Mouse (Mus musculus): Measurements from ENCODE around the gene Rhob.

The Rhob gene

DNA sequence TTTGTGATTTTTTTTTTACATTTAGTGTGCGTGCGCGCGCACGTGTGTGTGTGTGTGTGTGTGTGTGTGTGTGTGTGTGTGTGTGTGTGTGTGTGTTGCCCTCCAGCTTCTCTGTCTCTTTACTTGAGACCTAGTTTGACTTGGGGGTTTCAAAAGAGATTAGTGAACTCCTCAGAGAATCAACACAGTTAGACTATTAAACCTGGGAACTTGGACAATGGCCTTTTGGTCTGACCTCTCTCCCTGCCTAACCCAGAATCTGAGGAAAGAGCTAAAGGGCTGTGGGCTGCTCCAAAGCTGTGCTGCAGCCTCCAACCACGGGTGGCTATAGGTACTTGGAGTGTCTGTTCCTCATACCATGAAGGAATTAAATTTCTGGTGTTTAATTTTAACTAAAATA, 4.3 kb upstream of the Rhob start:
- no peak for DNase-seq (ENCODE audit: low spot score)

DNA sequence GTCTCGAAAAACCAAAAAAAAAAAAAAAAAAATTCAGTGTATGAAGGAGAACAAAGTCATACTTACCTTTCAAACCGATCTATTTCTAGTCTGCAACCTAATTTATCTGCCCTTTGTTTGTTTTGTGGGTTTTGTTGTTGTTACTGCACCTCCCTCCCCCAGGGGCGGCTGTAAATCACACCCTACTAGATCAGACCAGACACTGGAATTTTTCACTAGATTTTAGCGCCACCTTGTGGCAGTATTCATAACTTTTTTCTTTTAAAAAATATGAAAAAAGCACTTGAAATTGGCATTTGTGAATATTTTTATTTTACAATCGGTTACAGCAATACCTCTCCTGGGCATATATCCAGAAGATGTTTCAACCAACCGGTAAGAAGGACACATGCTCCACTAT, 2.7 kb upstream of the Rhob start:
- peak; percentile 89 for DNase-seq (ENCODE audit: low spot score)

DNA sequence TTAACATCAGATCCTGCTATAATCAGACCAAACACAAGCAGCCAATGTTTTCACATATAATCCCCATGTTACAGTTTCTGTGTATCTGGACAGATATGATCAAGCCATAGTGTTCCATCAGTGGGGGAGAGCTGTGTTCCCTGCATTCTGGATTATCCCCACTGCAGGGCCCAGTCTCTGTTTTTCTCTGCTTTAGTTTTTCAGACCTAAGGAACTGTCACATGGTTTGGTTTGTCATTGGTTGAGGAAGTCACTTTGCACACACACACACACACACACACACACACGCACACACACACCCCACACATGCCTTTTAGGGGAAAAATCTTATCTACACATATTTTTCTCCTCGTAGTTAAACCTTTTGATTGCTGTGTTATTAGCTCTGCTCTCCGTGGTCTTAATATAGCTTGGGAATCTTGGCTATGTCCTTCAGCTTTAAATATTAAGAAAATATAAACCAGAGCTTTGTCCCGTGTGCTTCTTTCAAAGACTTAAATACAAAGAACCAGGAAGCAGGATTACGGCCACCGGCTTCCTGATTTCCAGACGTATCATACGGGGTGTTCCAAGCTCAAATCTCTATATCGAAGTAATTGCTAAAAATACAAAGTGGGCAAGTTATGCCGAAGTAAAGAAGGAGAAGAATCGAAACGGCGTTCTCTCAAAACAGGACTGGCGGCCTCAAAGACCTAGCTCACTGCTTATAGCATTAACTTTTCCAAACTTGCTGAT, 1.9 kb upstream of the Rhob start:
- DNase-seq (ENCODE audit: low spot score): no peak

- DNase-seq (ENCODE audit: low spot score): peak; percentile 16
Observed at GRCm38 (mm10) chr12:8500597-8501570, 1.1 kb upstream of the Rhob start.

DNA sequence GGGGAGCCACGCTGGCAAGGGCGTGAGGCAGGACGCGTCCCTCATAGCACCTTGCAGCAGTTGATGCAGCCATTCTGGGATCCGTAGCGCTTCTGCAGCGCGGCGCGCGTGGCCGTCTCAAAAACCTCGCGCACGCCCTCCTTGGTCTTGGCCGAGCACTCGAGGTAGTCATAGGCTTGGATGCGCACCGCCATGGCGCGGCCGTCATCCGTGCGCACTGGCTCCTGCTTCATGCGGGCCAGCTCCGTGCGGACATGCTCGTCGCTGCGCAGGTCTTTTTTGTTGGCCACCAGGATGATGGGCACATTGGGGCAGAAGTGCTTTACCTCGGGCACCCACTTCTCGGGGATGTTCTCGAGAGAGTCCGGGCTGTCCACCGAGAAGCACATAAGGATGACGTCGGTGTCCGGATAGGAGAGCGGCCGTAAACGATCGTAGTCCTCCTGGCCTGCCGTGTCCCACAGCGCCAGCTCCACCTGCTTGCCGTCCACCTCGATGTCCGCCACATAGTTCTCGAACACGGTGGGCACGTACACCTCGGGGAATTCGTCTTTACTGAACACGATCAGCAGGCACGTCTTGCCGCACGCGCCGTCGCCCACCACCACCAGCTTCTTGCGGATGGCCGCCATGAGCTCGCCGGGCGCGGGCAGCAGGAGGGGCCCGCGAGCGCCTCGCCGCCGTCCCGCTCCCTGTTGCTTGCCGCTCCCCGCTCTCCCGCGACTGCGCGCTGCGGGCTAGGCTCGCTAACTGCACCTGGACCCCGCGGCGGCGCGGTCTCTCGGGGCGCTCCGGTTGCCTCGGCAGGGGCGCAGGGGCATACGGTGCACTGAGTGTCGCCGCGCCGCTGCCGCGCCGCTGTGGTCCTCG, 573 bp downstream of the Rhob start:
- DNase-seq (ENCODE audit: low spot score): peak; percentile 75

- peak; percentile 62 for DNase-seq (ENCODE audit: low spot score)
Observed at GRCm38 (mm10) chr12:8498591-8499000, 1.2 kb downstream of the Rhob start.

DNA sequence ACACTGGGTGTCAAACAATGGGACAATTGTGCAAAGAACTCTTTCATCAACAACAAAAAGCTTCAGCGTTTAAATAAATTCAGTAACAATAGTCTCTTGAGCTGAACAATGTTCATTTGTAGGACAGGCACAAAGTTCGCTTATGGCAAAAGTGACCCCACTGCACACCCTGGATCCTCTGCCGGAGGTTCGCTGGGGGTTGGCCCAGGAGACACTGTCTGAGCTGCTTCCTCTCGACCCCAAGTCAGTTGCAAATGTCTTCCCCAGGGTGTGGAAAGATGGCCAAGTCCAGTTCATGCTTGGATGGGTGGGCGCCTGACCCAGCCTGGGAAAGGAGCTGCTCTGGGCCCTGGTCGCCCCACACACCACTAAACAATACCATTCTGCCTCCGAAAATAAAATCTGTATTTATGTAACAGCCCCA, 1.6 kb downstream of the Rhob start:
- peak; percentile 53 for DNase-seq (ENCODE audit: low spot score)

- DNase-seq (ENCODE audit: low spot score): no peak
Observed at GRCm38 (mm10) chr12:8497314-8497706, 2.5 kb downstream of the Rhob start.

DNA sequence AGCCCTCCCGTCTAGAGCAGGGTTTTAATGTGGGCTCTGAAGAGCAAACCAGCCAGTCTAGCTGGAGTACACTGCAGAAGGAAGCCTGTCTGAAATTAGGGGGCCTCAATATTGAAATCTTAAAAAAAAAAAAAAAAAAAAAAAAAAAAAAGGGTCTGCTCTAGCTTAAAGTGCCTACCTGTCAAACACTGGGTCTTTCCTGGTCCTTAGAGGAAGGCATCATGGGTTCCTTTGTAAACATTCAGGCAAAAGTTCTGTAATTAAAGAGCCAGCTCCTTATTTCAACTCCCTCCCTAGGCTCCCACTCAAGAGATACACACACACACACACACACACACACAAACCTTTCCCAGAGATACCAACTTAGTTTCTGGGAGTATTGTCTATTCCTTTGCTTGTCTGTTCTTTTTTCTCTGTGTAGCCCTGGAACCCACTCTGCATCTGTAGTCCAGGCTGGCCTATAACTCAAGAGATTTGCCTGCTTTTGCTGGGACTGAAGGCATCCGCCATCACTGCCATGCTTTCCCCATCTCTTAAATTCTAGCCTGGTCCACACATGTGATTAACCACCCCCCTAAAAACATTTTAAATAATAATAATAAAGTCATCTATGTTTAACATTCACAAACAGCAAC, 3.0 kb downstream of the Rhob start:
- DNase-seq (ENCODE audit: low spot score): no peak

DNA sequence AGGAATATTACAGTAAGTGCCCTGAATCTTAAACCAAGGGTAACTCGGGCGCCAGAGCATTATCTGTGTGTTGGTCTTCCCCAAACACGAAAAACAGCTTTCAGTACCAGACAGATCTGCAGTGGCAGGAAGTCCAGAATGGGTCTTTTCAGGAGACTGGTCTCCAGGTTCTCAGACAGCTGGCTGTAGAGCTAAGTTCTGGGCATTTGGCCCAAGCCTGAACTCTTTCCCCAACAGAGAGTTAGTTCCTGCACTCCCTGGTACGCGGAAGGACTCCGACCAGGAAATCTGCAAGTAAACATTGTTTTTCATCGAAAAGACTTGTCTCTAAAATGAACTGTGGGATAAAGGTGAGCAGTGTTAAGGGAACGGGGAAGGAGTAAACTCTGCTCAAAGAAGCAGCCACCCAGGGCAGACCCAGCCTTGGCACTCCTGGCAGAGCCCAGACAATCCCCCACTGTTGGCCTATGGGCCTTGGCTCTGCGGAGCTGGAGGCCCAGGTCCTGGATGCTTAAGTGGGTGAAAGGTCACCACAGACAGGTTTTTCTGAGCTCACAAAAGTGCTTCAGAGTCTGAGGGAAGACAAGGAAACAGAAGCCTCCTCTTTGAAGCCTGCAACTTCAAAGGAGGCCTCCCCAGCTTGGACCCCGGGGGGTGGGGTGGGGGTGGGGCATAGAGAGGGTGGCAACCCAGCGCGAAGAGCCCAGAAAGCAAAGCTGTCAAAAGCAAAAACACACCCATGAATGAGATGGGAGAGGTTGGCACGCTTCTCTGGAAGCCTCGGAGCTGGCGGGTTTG, 3.7 kb downstream of the Rhob start:
- peak; percentile 68 for DNase-seq (ENCODE audit: low spot score)

DNA sequence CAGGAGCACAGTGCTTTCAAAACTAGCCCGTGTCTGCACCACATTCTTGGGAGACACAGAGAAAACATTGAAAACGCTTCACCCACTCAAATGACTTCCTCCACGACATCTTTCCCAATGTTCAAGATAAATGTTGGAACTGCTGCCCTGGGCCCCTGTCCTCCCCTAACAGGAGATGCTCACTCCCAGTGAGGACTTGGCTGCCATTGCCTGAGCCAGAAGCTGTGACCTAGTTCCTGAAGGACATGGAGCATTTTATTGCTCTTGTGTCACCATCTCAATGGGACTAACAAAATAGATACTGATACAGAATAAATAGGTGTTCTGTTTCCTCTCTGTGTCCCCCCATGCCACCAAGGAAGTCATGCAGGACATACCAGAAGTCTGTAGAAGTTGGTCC, 5.1 kb downstream of the Rhob start:
- no peak for DNase-seq (ENCODE audit: low spot score)

DNA sequence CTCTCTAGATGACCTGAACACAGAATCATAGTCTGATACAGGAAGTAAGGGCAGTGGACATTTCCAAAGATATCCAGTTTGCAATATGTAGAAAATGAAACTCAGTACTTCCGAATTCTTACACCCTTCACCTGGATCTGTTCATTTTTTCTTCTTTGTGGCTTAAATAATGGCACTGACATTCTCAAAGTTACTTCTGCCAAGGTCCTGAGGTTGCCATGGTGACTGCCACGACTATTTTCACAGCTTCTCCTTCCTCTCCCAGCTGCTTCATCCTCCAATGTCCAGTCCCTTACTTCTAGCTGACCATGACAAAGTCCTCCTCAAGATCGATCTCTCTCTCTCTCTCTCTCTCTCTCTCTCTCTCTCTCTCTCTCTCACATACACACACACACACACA, 6.4 kb downstream of the Rhob start:
- DNase-seq (ENCODE audit: low spot score): no peak

DNA sequence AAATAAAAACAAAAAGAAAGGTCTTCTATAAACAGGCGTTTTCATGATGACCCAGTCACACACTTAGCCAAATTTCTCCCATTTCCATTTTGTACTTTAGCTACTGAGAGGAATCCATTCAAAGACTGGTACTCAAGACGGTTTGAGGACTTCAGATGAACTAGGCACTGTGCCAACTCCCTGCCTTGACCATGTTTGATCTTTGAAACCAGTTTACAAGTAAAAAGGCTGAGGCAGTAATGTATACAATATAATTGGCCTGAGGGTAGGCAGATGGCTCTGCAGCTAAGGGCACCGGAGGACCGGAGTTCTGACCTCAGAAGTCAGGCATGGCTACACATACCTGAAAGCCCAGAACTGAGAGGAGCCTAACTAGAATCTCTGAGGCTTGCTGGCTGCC, 10.7 kb downstream of the Rhob start:
- DNase-seq (ENCODE audit: low spot score): no peak

- DNase-seq (ENCODE audit: low spot score): no peak
Observed at GRCm38 (mm10) chr12:8488652-8488980, 11.2 kb downstream of the Rhob start.

- DNase-seq (ENCODE audit: low spot score): no peak
Observed at GRCm38 (mm10) chr12:8487959-8488651, 11.7 kb downstream of the Rhob start.

DNA sequence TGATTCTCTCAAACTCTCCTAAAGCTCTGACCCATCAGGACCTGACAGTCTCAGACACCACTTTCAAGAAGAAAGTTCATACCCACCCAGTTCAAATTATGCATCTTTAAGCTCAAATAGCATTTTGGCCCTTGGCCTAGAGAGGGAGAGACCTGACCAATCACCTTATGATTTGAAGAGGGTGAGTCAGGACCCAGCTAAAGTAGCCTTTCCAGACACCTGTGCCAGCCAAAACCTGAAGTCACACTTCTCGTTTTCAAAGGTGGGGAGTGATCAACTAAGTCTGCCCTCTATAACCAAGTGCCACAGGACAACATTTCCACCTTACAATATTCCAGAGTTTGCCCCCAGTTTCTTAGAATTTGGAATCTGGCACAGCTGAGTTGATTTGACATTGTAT, 12.5 kb downstream of the Rhob start:
- no peak for DNase-seq (ENCODE audit: low spot score)

- DNase-seq (ENCODE audit: low spot score): no peak
Observed at GRCm38 (mm10) chr12:8485247-8485646, 14.6 kb downstream of the Rhob start.

DNA sequence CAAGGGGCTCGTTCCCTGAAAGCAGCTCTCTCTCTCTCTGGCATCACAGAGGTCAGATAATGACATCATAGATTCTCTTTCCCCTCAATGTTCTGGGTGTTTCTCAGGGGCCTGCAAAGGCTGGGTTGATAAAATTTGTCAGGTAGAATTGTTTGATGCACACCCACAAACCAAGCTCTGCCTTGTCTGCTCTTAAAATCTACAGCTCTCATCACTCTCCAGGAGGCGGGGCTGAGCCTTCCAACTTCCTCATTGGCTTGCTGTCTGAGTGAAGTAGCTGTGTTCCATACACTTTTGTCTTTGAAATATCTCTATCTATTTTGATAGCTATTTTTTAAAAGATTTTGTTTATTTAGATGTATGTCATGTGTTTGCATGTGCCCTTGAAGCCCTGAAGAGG, 17.6 kb downstream of the Rhob start:
- DNase-seq (ENCODE audit: low spot score): no peak

DNA sequence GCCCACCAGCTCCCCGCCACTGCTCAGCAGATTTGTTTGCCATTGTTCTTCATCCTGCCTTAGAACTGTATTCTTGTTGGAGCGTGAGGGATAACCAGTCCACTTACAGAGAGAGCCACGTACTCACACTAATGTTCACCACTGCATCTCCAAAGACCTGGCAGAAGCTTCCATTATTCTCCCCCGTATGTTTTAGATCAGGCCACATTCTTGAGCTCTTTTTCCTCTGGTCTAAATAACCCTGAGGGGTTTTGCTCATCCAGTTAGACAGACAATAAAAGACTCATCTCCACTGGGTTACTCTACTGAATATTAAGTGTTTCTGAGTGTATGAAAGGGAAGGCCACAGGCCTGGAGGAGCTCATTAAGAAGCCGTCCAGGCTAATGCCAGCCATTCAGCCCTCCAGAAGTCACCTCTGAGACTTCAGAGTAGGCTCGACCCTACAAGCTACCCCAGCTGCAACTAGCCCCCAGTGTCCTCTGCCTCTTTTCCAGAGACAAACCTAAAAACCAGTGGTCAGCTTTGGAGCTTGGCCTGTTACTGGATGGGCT, 24.9 kb downstream of the Rhob start:
- no peak for DNase-seq (ENCODE audit: low spot score)

Data from embryo, embryonic 10.5 days (tissue).